Mouse (Mus musculus): ENCODE measurements around the gene Wbp2. TPM values are rescaled to one million over a fixed set of nuclear protein-coding genes. Genes with fewer than 3 reads are reported as not detected.

The Wbp2 gene
- total RNA-seq, 2 experiments from 2014 or later = 287 to 295 TPM

DNA sequence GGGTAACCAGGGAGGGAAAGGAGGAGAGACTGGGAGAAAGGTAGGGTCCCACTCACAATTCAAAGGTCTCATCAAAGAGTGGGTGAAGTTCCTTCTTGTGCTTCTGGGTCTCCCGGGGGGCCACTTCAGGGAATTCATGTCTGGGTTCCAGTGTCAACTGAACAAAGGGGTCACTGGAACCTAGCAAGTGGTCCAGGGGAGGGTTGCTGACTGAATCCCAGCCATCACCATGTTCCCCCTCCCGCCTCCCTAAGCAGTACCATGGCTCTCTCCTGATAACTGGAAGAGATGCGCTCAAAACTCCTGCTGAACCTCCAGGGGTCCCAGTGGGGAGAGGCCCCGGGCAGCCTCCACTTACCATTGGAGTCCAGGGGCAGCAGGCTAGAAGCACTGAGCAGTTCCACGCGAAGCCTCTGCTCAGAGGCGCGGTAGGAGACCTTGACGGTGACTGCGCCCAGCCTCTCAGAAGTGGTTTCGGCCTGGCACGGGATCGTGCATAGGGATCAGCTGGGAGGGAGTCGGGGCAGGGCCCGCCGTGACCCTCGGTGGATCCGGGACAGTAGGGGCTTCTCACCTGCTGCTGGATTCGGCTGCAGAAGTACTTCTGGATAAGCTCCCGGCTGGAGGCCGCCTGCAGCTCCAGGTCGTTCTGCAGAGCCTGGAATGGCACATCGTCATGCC lies 22.5 kb downstream of the Wbp2 start:
- DNase-seq (ENCODE audit: low spot score in 2 of 2) = no peak

GRCm38 (mm10) chr11:116063562-116063961 lies 23.2 kb downstream of the Wbp2 start:
- DNase-seq (ENCODE audit: low spot score in 2 of 2) = peak in 1 of 2 experiments; percentile 70

GRCm38 (mm10) chr11:116062521-116062920 lies 24.3 kb downstream of the Wbp2 start:
- DNase-seq (ENCODE audit: low spot score in 2 of 2) = no peak

GRCm38 (mm10) chr11:116061641-116062415 lies 25.0 kb downstream of the Wbp2 start:
- DNase-seq (ENCODE audit: low spot score in 2 of 2) = peak in 1 of 2 experiments; percentile 43

- no peak for DNase-seq (ENCODE audit: low spot score in 2 of 2)
Observed at GRCm38 (mm10) chr11:116060596-116060995, 26.2 kb downstream of the Wbp2 start.

GRCm38 (mm10) chr11:116059691-116060025 lies 27.1 kb downstream of the Wbp2 start:
- no peak for DNase-seq (ENCODE audit: low spot score in 2 of 2)

DNA sequence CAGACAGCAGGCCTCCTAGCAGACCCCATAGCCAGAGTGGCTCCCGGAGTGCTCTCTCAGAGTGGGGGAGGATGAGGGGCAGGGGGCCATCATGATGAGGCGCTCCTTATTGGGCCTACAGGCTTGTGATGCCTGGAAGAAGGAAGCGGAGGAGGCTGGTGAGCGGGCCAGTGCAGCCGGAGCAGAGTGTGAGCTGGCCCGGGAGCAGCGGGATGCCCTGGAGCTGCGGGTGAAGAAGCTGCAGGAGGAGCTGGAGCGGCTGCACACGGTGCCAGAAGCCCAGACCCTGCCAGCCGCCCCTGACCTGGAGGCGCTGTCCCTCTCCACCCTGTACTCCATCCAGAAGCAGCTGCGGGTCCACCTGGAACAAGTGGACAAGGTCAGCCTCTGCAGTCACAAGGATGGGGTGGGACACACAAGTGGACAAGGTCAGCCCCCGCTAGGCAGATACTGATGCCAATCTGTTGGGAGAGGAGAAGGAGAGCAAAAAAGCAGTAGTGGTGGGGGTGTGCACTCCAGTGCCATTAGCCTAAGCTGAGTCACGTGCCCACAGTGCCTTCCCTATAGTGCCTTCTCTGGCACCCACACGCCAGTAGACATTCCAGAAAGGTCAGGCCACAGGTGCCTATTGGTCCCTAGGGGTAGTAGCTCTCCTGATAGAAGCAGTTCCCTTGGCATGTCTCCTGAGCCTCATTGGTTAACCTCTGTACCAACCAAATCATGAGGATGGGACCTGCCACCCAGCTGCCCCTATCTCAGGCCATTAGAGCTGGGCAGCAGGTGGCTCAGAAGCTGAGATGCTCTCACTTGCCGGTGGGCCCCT lies 27.7 kb downstream of the Wbp2 start:
- DNase-seq (ENCODE audit: low spot score in 2 of 2) = no peak

DNA sequence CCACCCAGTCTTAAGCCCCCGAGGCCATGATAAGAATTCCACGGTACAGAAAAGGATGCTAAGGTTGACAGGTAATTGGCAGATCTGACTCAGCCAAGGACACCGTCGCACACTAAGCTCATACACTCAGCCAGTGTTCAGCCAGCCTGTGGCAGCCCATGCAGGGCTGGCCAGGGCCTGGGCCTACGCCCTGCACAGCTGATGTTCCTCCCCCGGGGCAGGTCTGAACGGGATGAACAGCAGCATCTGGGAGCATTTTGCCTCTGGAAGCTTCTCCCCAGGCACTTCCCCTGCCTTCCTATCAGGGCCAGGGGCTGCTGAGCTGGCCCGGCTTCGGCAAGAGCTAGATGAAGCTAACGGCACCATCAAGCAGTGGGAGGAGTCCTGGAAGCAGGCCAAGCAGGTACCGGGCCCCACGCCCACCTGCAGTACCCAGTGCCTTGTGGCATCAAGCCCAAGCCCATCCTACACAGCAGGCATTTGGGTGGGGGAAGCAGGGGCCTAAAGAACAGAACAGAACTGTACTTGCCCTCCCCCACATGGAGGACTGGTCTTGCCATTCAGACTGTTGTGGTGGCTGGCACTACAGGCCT lies 28.7 kb downstream of the Wbp2 start:
- DNase-seq (ENCODE audit: low spot score in 2 of 2) = no peak

GRCm38 (mm10) chr11:116057237-116057881 lies 29.4 kb downstream of the Wbp2 start:
- no peak for DNase-seq (ENCODE audit: low spot score in 2 of 2)

DNA sequence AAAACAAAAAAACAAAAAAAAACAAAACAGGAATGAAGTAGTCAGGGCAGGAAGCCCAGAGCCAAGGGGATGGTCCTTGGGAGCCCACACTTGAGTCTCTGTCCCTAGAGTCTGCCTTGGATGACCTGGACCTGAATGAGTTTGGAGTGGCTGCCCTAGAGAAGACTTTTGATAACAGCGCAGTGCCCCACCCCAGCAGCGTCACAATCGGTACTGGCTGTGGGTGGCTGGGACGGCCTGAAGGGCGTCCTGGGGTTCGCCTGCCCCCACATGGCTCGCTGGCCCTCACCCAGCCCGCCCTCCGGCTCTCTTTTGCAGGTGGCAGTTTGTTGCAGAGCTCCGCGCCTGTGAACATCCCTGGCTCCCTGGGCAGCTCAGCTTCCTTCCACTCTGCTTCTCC lies 30.9 kb downstream of the Wbp2 start:
- no peak for DNase-seq (ENCODE audit: low spot score in 2 of 2)

GRCm38 (mm10) chr11:116053510-116054229 lies 33.1 kb downstream of the Wbp2 start:
- no peak for DNase-seq (ENCODE audit: low spot score in 2 of 2)

- DNase-seq (ENCODE audit: low spot score in 2 of 2) = no peak
Observed at GRCm38 (mm10) chr11:116050196-116050595, 36.6 kb downstream of the Wbp2 start.

- no peak for DNase-seq (ENCODE audit: low spot score in 2 of 2)
Observed at GRCm38 (mm10) chr11:116049610-116050009, 37.2 kb downstream of the Wbp2 start.

DNA sequence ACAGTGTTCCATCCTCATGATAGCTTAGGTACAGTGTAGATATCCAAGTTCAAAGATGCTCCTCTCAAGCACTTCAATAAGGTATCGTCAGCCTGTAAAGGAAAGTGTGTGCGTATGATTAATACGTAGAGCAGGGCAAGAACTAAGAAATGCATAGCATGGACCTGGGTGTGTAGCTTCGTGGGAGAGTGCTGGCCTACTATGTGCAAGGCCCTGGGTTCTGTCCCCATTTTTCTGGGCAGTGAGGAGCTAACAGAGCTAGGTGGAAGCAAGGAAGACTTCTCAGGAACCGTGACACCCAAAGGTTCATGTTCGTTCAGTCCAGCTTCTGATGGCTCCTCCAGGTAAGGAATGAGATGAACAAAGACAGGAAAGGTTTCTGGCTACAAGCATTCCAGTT lies 41.6 kb downstream of the Wbp2 start:
- DNase-seq (ENCODE audit: low spot score in 2 of 2) = no peak

DNA sequence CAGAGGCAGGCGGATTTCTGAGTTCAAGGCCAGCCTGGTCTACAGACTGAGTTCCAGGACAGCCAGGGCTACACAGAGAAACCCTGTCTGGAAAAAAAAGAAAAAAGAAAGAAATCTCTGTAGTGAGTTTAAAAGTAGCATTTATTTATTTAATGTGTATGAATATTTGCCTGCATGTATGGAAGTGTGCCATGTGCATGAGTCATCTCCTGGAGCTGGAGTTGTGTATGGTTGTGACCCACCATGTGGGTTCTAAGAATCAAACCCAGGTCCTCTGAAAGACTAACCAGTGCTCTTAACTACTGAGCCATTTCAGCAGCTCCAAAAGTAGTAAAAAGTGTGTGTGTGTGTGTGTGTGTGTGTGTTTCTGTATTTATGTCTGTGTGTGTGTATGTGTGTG lies 43.5 kb downstream of the Wbp2 start:
- DNase-seq (ENCODE audit: low spot score in 2 of 2) = no peak

GRCm38 (mm10) chr11:116042372-116043138 lies 44.2 kb downstream of the Wbp2 start:
- no peak for DNase-seq (ENCODE audit: low spot score in 2 of 2)

DNA sequence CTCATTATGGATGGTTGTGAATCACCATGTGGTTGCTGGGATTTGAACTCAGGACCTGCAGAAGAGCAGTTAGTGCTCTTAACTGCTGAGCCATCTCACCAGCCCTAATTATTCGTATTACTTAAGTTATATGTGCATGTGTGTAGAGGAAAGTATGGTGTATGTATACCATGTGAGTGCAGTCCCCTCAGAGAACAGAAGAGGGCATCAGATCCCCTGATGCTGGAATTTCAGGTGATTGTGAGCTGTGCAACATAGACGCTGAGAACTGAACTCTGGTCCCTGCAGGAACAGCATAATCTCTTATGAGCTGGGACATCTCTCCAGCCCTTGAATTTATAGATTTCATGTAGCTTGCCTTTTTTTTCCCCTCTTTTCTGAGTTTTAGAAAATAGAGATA lies 45.0 kb downstream of the Wbp2 start:
- DNase-seq (ENCODE audit: low spot score in 2 of 2) = no peak

- no peak for DNase-seq (ENCODE audit: low spot score in 2 of 2)
Observed at GRCm38 (mm10) chr11:116040593-116040992, 46.2 kb downstream of the Wbp2 start.

DNA sequence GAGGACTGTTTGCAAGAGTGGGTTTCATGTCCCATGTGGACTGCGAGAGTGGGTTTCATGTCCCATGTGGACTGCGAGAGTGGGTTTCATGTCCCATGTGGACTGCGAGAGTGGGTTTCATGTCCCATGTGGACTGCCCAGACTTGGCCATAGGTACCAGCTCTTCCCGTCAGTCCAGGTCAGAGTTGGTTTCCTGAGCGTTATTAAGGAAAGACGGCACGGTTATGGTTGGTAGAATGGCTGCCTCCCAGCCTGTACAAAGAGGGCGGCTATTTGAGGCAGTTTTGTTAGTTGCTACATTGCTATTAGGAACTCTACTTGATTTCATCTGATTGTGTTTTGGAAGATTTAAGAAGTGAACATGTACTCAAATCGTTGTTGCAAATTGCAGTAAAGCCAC lies 49.0 kb downstream of the Wbp2 start:
- no peak for DNase-seq (ENCODE audit: low spot score in 2 of 2)

- DNase-seq (ENCODE audit: low spot score in 2 of 2) = no peak
Observed at GRCm38 (mm10) chr11:116036671-116037070, 50.1 kb downstream of the Wbp2 start.
